ENCODE assay signal across 20 mouse cellular contexts in genomic region chr19:37076646-37077045, GRCm38 (mm10).
DNase-seq lines count a peak whose midpoint lies in the region; ATAC-seq and TF ChIP-seq lines count a peak whose summit lies in the region.
"Had no signal": no experiment of that assay in that cellular context is flagged by ENCODE, and none has a peak within 500 bp of the region (broad histone marks: within the 10 kb centered on the region; RNA-seq: fewer than 3 reads in every experiment).

No protein-coding gene starts in this region.

- TF ChIP-seq CTCF in kidney, adult 2 months (conservative IDR thresholded peaks at IDR 0.05; ENCODE audit: insufficient read depth, insufficient read length, low read depth, low read length): no peak
- no peak for TF ChIP-seq CTCF in cortical plate, adult 2 months (IDR thresholded peaks at IDR 0.05; ENCODE audit: extremely low read depth, insufficient read depth, low read length)

- no peaks in the 10 kb centered on the region for H3K27me3 ChIP-seq in heart, embryonic 12.5 days (replicated peaks)
- H3K27me3 ChIP-seq in kidney, adult 2 months (replicated peaks; ENCODE audit: control insufficient read depth, insufficient read depth, low read length): no peaks in the 10 kb centered on the region

- H3K4me2 ChIP-seq in heart, embryonic 12.5 days: no peak overlapping the region

- DNase-seq in heart, adult 11 months: peak; percentile 73
- DNase-seq in kidney, adult 2 months: peak; percentile 9
- DNase-seq in kidney, postnatal 14 days: no peak
- DNase-seq in lung, postnatal 36 days: peak; percentile 56
- no peak for DNase-seq in urinary bladder, postnatal 14 days (ENCODE audit: low spot score)
- DNase-seq: B cell, adult 2 months; embryo, embryonic 11 days; forebrain, postnatal 0 days; kidney, postnatal 10 days; liver, postnatal 0 days; midbrain, embryonic 14.5 days; right cerebral cortex, postnatal 25 days; thymus, postnatal 4 days had no signal

- H3K9me3 ChIP-seq in heart, embryonic 12.5 days (replicated peaks): no peaks in the 10 kb centered on the region
- H3K9me3 ChIP-seq: hindbrain, embryonic 10.5 days; limb, embryonic 10.5 days; megakaryocyte, embryonic 14.5 days had no signal

- 81% methylated on average over 4 of the region's 4 CpGs for WGBS in heart, embryonic 12.5 days
- WGBS in kidney, adult 2 months: 59% methylated on average over 4 of the region's 4 CpGs

- no peak overlapping the region for H3K4me3 ChIP-seq in heart, embryonic 12.5 days
- peak overlapping the region; percentile 31; the same call in 1 of the 2 replicates for H3K4me3 ChIP-seq in kidney, adult 2 months (ENCODE audit: insufficient read depth, low read depth, low read length)
- no peak overlapping the region for H3K4me3 ChIP-seq in cortical plate, adult 2 months (ENCODE audit: insufficient read depth, low read length)
- H3K4me3 ChIP-seq: hindbrain, embryonic 10.5 days; limb, embryonic 10.5 days; megakaryocyte, embryonic 14.5 days had no signal

- H3K4me1 ChIP-seq in heart, embryonic 12.5 days (replicated peaks): peaks cover 51% of the 10 kb centered on the region
- peaks cover 31% of the 10 kb centered on the region; the same call in 1 of the 2 replicates for H3K4me1 ChIP-seq in kidney, adult 2 months (ENCODE audit: control insufficient read depth, insufficient read depth, low read length)
- H3K4me1 ChIP-seq in cortical plate, adult 2 months (ENCODE audit: control insufficient read depth, insufficient read depth, low read length): peaks cover 20% of the 10 kb centered on the region
- H3K4me1 ChIP-seq: limb, embryonic 10.5 days had no signal

- no peak for TF ChIP-seq POLR2A in kidney, adult 2 months (IDR thresholded peaks at IDR 0.05; ENCODE audit: low read depth, low read length)
- no peak for TF ChIP-seq POLR2A in cortical plate, adult 2 months (IDR thresholded peaks at IDR 0.05; ENCODE audit: extremely low read depth, insufficient read depth, low read length)

- no peaks in the 10 kb centered on the region for H3K36me3 ChIP-seq in heart, embryonic 12.5 days
- H3K36me3 ChIP-seq in kidney, adult 2 months (ENCODE audit: control insufficient read depth, insufficient read depth, low read length): no peaks in the 10 kb centered on the region; the same call in 1 of the 2 replicates
- H3K36me3 ChIP-seq: hindbrain, embryonic 10.5 days; limb, embryonic 10.5 days had no signal

- no peak overlapping the region for H3K27ac ChIP-seq in heart, embryonic 12.5 days (ENCODE audit: poor library complexity, severe bottlenecking)
- peak overlapping the region; percentile 99 for H3K27ac ChIP-seq in kidney, adult 2 months (ENCODE audit: insufficient read depth, low read depth, low read length)
- 0 out of 2 replicates have a peak overlapping the region, but pooled peaks have one; percentile 2 for H3K27ac ChIP-seq in cortical plate, adult 2 months (ENCODE audit: insufficient read depth, low read length)
- H3K27ac ChIP-seq: hindbrain, embryonic 10.5 days; hindbrain, postnatal 0 days; limb, embryonic 10.5 days had no signal

- no peak overlapping the region for H3K9ac ChIP-seq in heart, embryonic 12.5 days
- H3K9ac ChIP-seq: forebrain, postnatal 0 days; liver, postnatal 0 days had no signal

- ATAC-seq in heart, embryonic 12.5 days (ENCODE audit: insufficient number of reproducible peaks, low FRiP score): no peak
- ATAC-seq: forebrain, postnatal 0 days; hindbrain, postnatal 0 days; intestine, postnatal 0 days; liver, postnatal 0 days had no signal

Comparison
In these comparisons a context has a peak if more than half of its experiments do, and no peak if none do; other contexts are left out.
1. DNase-seq: peak in heart, adult 11 months (single experiment), kidney, adult 2 months (single experiment) and lung, postnatal 36 days (single experiment); none in kidney, postnatal 14 days (single experiment) and urinary bladder, postnatal 14 days (single experiment).